Mouse (Mus musculus): ENCODE measurements around the gene AY761185. TPM values are rescaled to one million over a fixed set of nuclear protein-coding genes. Genes with fewer than 3 reads are reported as not detected.

Gene AY761185
- polyA plus RNA-seq, 1 experiment from 2014 or later, result not detected

Other genes with a start within 250 kb of the AY761185 start
- not detected in 2 replicates for gene Defb33, start 52.0 kb downstream of the AY761185 start, polyA plus RNA-seq (2014; fragmentation: Nextera tagmentation; extraction: Ambion mirVana)
- gene Gm15056, start 42.1 kb downstream of the AY761185 start, polyA plus RNA-seq (2014; fragmentation: Nextera tagmentation; extraction: Ambion mirVana), result not detected in 2 replicates
- gene Gm6040, start 22.6 kb downstream of the AY761185 start, polyA plus RNA-seq (2014; fragmentation: Nextera tagmentation; extraction: Ambion mirVana), result not detected in 2 replicates
- gene Defa21, start 80.8 kb upstream of the AY761185 start, polyA plus RNA-seq (2014; fragmentation: Nextera tagmentation; extraction: Ambion mirVana), result not detected in 2 replicates
- not detected in 2 replicates for gene Defa23, start 110.3 kb upstream of the AY761185 start, polyA plus RNA-seq (2014; fragmentation: Nextera tagmentation; extraction: Ambion mirVana)
- not detected in 2 replicates for gene Defa35, start 120.3 kb upstream of the AY761185 start, polyA plus RNA-seq (2014; fragmentation: Nextera tagmentation; extraction: Ambion mirVana)
- not detected in 2 replicates for gene Defa25, start 139.7 kb upstream of the AY761185 start, polyA plus RNA-seq (2014; fragmentation: Nextera tagmentation; extraction: Ambion mirVana)
- gene Gm14851, start 151.3 kb upstream of the AY761185 start, polyA plus RNA-seq (2014; fragmentation: Nextera tagmentation; extraction: Ambion mirVana), result not detected in 2 replicates
- gene Defa30, start 189.9 kb upstream of the AY761185 start, polyA plus RNA-seq (2014; fragmentation: Nextera tagmentation; extraction: Ambion mirVana), result not detected in 2 replicates
- gene Defa22, start 217.6 kb upstream of the AY761185 start, polyA plus RNA-seq (2014; fragmentation: Nextera tagmentation; extraction: Ambion mirVana), result not detected in 2 replicates
- gene Defa31, start 246.9 kb upstream of the AY761185 start, polyA plus RNA-seq (2014; fragmentation: Nextera tagmentation; extraction: Ambion mirVana), result not detected in 2 replicates

Data from forebrain, embryonic 11.5 days (tissue).